Mouse (Mus musculus) Muller cell, postnatal 12 days (primary cell): Measurements from ENCODE around the gene Psmd11.

Experiments used
- DNase-seq: peaks from one replicate; pipeline ENCODE4 v3.0.0-alpha.2; 2015; ENCODE audit errors: inconsistent ontology term

Psmd11 gene

GRCm38 (mm10) chr11:80504519-80505385 lies 76.3 kb downstream of the Psmd11 start:
- DNase-seq = no peak

DNA sequence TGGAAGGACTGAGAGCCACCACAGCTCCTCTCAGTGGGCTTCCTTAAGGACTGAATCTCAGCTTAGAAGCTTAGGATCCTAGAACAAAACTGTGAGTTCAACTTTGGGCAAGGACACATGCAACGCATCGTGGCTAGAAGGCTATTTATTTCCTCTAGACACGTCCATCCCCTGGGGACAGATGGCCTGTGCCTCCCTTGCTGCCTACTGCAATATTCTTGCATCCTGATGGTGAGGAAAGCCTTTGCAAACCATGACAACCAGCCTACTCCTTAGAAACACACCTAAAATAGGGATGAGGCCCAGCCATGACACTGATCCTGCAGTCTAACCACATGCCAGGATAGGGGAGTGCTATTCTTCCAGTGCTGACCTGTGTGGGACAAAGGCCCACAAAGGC lies 77.2 kb downstream of the Psmd11 start:
- no peak for DNase-seq

DNA sequence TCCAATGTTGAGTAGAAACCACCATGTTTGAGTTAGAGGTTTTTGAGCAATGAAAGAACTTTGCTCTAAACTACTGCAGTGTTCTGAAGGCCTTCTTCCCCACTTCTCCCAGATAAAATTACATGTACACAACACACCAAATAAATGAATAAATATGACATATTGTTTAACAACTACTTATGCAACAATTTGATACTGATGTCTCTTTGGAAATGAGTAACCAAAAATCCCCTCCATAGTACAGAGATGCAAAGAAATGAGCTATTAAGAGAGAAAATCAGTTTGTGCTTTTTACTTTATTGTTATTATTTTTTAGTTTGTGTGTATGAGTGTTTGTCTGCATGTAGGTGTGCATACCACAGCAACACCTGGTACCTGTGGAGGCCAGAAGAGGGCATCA lies 78.1 kb downstream of the Psmd11 start:
- no peak for DNase-seq

- DNase-seq = no peak
These were observed 79.4 kb downstream of the Psmd11 start for GRCm38 (mm10) chr11:80507791-80508190.

GRCm38 (mm10) chr11:80508361-80509175 lies 80.2 kb downstream of the Psmd11 start:
- DNase-seq = no peak

GRCm38 (mm10) chr11:80509176-80509506 lies 80.7 kb downstream of the Psmd11 start:
- DNase-seq = no peak

GRCm38 (mm10) chr11:80510124-80510523 lies 81.7 kb downstream of the Psmd11 start:
- DNase-seq = no peak

- no peak for DNase-seq
These were observed 84.1 kb downstream of the Psmd11 start for GRCm38 (mm10) chr11:80512313-80513056.

DNA sequence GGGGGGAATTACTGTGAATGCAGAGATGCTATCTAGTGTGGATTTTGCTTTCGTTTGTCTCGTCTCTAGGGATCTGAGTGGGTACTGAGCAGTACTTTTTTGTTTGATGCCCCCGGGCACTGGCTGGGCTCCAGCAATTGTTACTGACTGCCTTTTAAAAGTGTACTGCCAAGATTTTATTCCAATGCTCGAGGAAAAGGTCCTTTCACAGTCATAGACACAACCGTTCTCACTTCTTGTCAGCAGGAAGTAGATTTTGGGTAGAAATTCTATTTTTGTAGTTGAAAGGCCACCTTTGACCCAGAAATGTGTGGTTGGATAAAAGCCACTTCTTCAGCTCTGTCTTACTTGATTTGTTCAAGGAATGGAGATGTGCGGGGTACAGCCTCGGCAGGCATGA lies 85.4 kb downstream of the Psmd11 start:
- DNase-seq = peak; percentile 67

GRCm38 (mm10) chr11:80515346-80515745 lies 86.9 kb downstream of the Psmd11 start:
- DNase-seq = peak; percentile 43

DNA sequence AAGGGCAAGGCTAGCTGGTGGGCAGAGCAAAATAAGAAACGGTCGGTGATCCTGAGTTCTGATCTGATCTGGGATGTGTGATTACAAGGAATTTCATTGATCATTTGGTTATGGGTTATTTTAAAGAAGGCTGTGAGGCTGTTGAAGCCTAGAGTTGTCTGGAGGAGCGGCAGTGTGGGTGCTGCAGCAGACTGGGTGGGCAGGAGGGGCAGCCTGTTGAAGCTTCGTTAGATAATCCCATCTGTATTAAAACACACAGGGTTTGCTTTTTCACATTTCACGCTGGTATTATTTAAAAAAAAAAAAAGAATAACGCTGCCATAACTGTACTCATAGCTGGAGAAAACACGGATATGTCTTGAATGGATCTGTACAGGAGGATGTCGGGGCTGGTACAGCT lies 87.5 kb downstream of the Psmd11 start:
- no peak for DNase-seq

GRCm38 (mm10) chr11:80518421-80519367 lies 90.3 kb downstream of the Psmd11 start:
- DNase-seq = peak; percentile 94

DNA sequence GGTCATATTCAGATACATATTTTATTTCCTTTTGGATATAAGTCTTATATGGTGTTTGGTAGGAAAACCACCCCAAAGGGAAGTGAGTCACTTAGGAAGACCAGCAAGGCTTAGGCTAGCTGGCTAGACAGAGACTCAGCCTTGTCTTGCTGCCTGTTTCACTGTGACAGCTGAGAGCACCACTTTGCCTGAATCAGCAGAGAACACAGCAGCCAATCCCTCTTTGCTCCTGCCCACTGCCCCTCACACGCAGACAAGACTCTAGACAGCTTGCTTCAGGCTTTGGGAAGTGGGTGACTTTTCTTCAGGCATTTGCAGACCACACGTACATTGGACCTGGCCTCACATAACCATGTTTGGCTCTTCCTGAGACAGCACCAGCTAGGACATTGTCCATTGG lies 92.7 kb downstream of the Psmd11 start:
- no peak for DNase-seq
